Mouse (Mus musculus): ENCODE data around the gene Cd27. TPM values are rescaled to one million over a fixed set of nuclear protein-coding genes. Genes with fewer than 3 reads are reported as not detected.

The Cd27 gene
- polyA plus RNA-seq, 1 experiment from 2014 or later, result 2.5 TPM

- Histone ChIP-seq H3K36me3 (no peaks in the 10 kb centered on the region), H3K27ac (no peak overlapping the region), H3K4me3 (replicated peaks) (no peak overlapping the region), H3K4me1 (no peaks in the 10 kb centered on the region), H3K9ac (no peak overlapping the region), H3K9me3 (no peaks in the 10 kb centered on the region), H3K27me3 (replicated peaks) (0 out of 2 replicates have a peak, but pooled peaks cover 9% of the 10 kb centered on the region), H3K4me2 (no peak overlapping the region)
- 86% methylated on average over 1 of the region's 1 CpGs for WGBS
- ATAC-seq (ENCODE audit: insufficient read depth, low FRiP score, low read depth), result no peak
Observed at GRCm38 (mm10) chr6:125210436-125210835, 26.4 kb downstream of the Cd27 start.

GRCm38 (mm10) chr6:125197166-125197565, 39.6 kb downstream of the Cd27 start:
- no peak for ATAC-seq (ENCODE audit: insufficient read depth, low FRiP score, low read depth)
- H3K9ac ChIP-seq, result no peak overlapping the region
- H3K36me3 ChIP-seq, result no peaks in the 10 kb centered on the region; the same call in 1 of the 2 replicates
- no peak overlapping the region for H3K27ac ChIP-seq
- WGBS, result 79% methylated on average over 5 of the region's 5 CpGs
- H3K4me3 ChIP-seq (replicated peaks), result no peak overlapping the region
- H3K4me1 ChIP-seq, result no peaks in the 10 kb centered on the region
- H3K4me2 ChIP-seq, result no peak overlapping the region
- no peaks in the 10 kb centered on the region for H3K9me3 ChIP-seq
- no peaks in the 10 kb centered on the region for H3K27me3 ChIP-seq (replicated peaks)

- 72% methylated on average over 3 of the region's 3 CpGs for WGBS
- Histone ChIP-seq H3K4me2 (no peak overlapping the region), H3K36me3 (no peaks in the 10 kb centered on the region; the same call in 1 of the 2 replicates), H3K27me3 (replicated peaks) (no peaks in the 10 kb centered on the region), H3K4me3 (replicated peaks) (no peak overlapping the region), H3K9ac (no peak overlapping the region), H3K4me1 (no peaks in the 10 kb centered on the region), H3K9me3 (no peaks in the 10 kb centered on the region), H3K27ac (no peak overlapping the region)
- no peak for ATAC-seq (ENCODE audit: insufficient read depth, low FRiP score, low read depth)
Observed at GRCm38 (mm10) chr6:125196301-125196700, 40.5 kb downstream of the Cd27 start.

- Histone ChIP-seq H3K9ac (no peak overlapping the region), H3K27me3 (replicated peaks) (no peaks in the 10 kb centered on the region), H3K9me3 (no peaks in the 10 kb centered on the region), H3K4me1 (no peaks in the 10 kb centered on the region), H3K4me2 (no peak overlapping the region), H3K27ac (no peak overlapping the region), H3K4me3 (replicated peaks) (no peak overlapping the region), H3K36me3 (no peaks in the 10 kb centered on the region; the same call in 1 of the 2 replicates)
- 54% methylated on average over 1 of the region's 1 CpGs for WGBS
- no peak for ATAC-seq (ENCODE audit: insufficient read depth, low FRiP score, low read depth)
Observed at GRCm38 (mm10) chr6:125195541-125196075, 41.2 kb downstream of the Cd27 start.

GRCm38 (mm10) chr6:125193390-125193789, 43.4 kb downstream of the Cd27 start:
- no peak for ATAC-seq (ENCODE audit: insufficient read depth, low FRiP score, low read depth)
- Histone ChIP-seq H3K4me3 (replicated peaks) (peak overlapping the region; percentile 83; the same call in 1 of the 2 replicates), H3K27me3 (replicated peaks) (no peaks in the 10 kb centered on the region), H3K36me3 (peaks cover 3% of the 10 kb centered on the region), H3K27ac (no peak overlapping the region), H3K9me3 (no peaks in the 10 kb centered on the region), H3K9ac (no peak overlapping the region), H3K4me1 (0 out of 2 replicates have a peak, but pooled peaks cover 3% of the 10 kb centered on the region), H3K4me2 (peak overlapping the region; percentile 78)
- WGBS, result 55% methylated on average over 7 of the region's 7 CpGs

- Histone ChIP-seq H3K27ac (peak overlapping the region; percentile 100), H3K27me3 (replicated peaks) (no peaks in the 10 kb centered on the region)
- WGBS, result 36% methylated on average over 5 of the region's 5 CpGs
Observed at GRCm38 (mm10) chr6:125192841-125193240, 44.0 kb downstream of the Cd27 start.

GRCm38 (mm10) chr6:125192016-125192714, 44.6 kb downstream of the Cd27 start:
- peak overlapping the region; percentile 83 for H3K4me3 ChIP-seq (replicated peaks)
- H3K9ac ChIP-seq, result peak overlapping the region; percentile 59
- 0 out of 2 replicates have a peak, but pooled peaks cover 3% of the 10 kb centered on the region for H3K4me1 ChIP-seq
- H3K36me3 ChIP-seq, result peaks cover 16% of the 10 kb centered on the region
- H3K27ac ChIP-seq, result peak overlapping the region; percentile 100
- peak; percentile 91 for ATAC-seq (ENCODE audit: insufficient read depth, low FRiP score, low read depth)
- H3K27me3 ChIP-seq (replicated peaks), result no peaks in the 10 kb centered on the region
- WGBS, result under 1% methylated on average over 34 of the region's 34 CpGs
- H3K4me2 ChIP-seq, result peak overlapping the region; percentile 78
- H3K9me3 ChIP-seq, result no peaks in the 10 kb centered on the region

More at GRCm38 (mm10) chr6:125192841-125193240, 44.0 kb downstream of the Cd27 start:
- Histone ChIP-seq H3K4me2 (peak overlapping the region; percentile 78), H3K9me3 (no peaks in the 10 kb centered on the region), H3K36me3 (peaks cover 9% of the 10 kb centered on the region), H3K4me1 (0 out of 2 replicates have a peak, but pooled peaks cover 3% of the 10 kb centered on the region), H3K9ac (peak overlapping the region; percentile 59), H3K4me3 (replicated peaks) (peak overlapping the region; percentile 83)
- no peak for ATAC-seq (ENCODE audit: insufficient read depth, low FRiP score, low read depth)

GRCm38 (mm10) chr6:125191332-125192015, 45.3 kb downstream of the Cd27 start, which contains the start of the genes Ncapd2 and Mrpl51:
Gene Ncapd2, minus strand, starts transcription at chr6:125191701.
Gene Mrpl51, plus strand, starts transcription at chr6:125191801.
- Histone ChIP-seq H3K4me3 (replicated peaks) (peak within 1 kb of the TSS; percentile 83), H3K27me3 (replicated peaks) (no peaks in the 10 kb centered on the region), H3K9me3 (no peaks in the 10 kb centered on the region), H3K36me3 (peaks cover 22% of the 10 kb centered on the region), H3K27ac (peak within 1 kb of the TSS; percentile 100), H3K4me1 (0 out of 2 replicates have a peak, but pooled peaks cover 3% of the 10 kb centered on the region), H3K9ac (peak within 1 kb of the TSS; percentile 60), H3K4me2 (peak within 1 kb of the TSS; percentile 78)
- peak; percentile 96 for ATAC-seq (ENCODE audit: insufficient read depth, low FRiP score, low read depth)
- WGBS, result under 1% methylated on average over 54 of the region's 54 CpGs

- H3K27ac ChIP-seq, result peak overlapping the region; percentile 100; the same call in 1 of the 2 replicates
- peak overlapping the region; percentile 60 for H3K9ac ChIP-seq
- peak overlapping the region; percentile 54 for H3K4me2 ChIP-seq
- H3K4me3 ChIP-seq (replicated peaks), result peak overlapping the region; percentile 83
- 0 out of 2 replicates have a peak, but pooled peaks cover 3% of the 10 kb centered on the region for H3K4me1 ChIP-seq
- no peak for ATAC-seq (ENCODE audit: insufficient read depth, low FRiP score, low read depth)
- no peaks in the 10 kb centered on the region for H3K9me3 ChIP-seq
- peaks cover 28% of the 10 kb centered on the region for H3K36me3 ChIP-seq
- no peaks in the 10 kb centered on the region for H3K27me3 ChIP-seq (replicated peaks)
Observed at GRCm38 (mm10) chr6:125190816-125191215, 46.0 kb downstream of the Cd27 start.

GRCm38 (mm10) chr6:125186203-125186602, 50.6 kb downstream of the Cd27 start:
- Histone ChIP-seq H3K9me3 (no peaks in the 10 kb centered on the region), H3K27ac (no peak overlapping the region), H3K4me3 (replicated peaks) (no peak overlapping the region), H3K4me2 (no peak overlapping the region), H3K4me1 (0 out of 2 replicates have a peak, but pooled peaks cover 3% of the 10 kb centered on the region), H3K27me3 (replicated peaks) (no peaks in the 10 kb centered on the region), H3K36me3 (peaks cover 65% of the 10 kb centered on the region), H3K9ac (no peak overlapping the region)
- ATAC-seq (ENCODE audit: insufficient read depth, low FRiP score, low read depth), result no peak
- WGBS, result 94% methylated on average over 10 of the region's 10 CpGs

Measured in stomach, embryonic 15.5 days (tissue).